Mouse (Mus musculus): ENCODE measurements around the gene Hfe. TPM values are rescaled to one million over a fixed set of nuclear protein-coding genes. Genes with fewer than 3 reads are reported as not detected.
"Not testable (repeated sequence)": the region's sequence is repeated elsewhere in the genome, so short reads cannot be mapped to it uniquely, and the experiment has no call there.

The Hfe gene
- total RNA-seq, 2 experiments from 2014 or later = 7.6 to 17.1 TPM

- ATAC-seq (ENCODE audit: poor library complexity, severe bottlenecking) = no peak
Measured at GRCm38 (mm10) chr13:23687181-23687580, 23.5 kb downstream of the Hfe start.

GRCm38 (mm10) chr13:23685966-23686365 lies 24.7 kb downstream of the Hfe start:
- ATAC-seq (ENCODE audit: poor library complexity, severe bottlenecking) = no peak

GRCm38 (mm10) chr13:23685121-23685861 lies 25.4 kb downstream of the Hfe start:
- ATAC-seq (ENCODE audit: poor library complexity, severe bottlenecking) = no peak

DNA sequence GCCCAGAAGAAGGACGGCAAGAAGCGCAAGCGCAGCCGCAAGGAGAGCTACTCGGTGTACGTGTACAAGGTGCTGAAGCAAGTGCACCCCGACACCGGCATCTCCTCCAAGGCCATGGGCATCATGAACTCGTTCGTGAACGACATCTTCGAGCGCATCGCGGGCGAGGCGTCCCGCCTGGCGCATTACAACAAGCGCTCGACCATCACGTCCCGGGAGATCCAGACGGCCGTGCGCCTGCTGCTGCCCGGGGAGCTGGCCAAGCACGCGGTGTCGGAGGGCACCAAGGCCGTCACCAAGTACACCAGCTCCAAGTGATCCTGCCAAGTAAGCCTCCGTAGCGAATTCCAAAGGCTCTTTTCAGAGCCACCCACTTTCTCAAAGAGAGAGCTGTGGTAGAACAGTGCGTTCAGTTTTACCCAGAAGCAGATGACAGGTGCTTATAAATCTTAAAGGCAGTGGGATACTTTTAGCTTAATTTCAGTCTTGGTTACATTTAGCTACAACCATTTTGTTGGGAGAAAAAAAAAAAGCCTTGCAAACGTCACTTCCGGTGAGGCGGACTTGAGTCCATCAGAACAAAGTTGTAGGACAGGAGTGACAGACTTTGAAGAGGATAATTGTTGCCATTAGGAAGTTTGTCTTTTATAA lies 26.2 kb downstream of the Hfe start:
- ATAC-seq (ENCODE audit: poor library complexity, severe bottlenecking) = peak; percentile 43

GRCm38 (mm10) chr13:23683755-23684281 lies 26.8 kb downstream of the Hfe start, which contains the start of the genes Hist1h2ac and Hist1h2bc:
TSS of gene Hist1h2ac (minus strand) at chr13:23683948.
TSS of gene Hist1h2bc (plus strand) at chr13:23684199.
- peak; percentile 90 for ATAC-seq (ENCODE audit: poor library complexity, severe bottlenecking)

GRCm38 (mm10) chr13:23682947-23683754 lies 27.5 kb downstream of the Hfe start:
- not testable (repeated sequence) for ATAC-seq (ENCODE audit: poor library complexity, severe bottlenecking)

GRCm38 (mm10) chr13:23682623-23682946 lies 28.1 kb downstream of the Hfe start:
- ATAC-seq (ENCODE audit: poor library complexity, severe bottlenecking) = no peak

DNA sequence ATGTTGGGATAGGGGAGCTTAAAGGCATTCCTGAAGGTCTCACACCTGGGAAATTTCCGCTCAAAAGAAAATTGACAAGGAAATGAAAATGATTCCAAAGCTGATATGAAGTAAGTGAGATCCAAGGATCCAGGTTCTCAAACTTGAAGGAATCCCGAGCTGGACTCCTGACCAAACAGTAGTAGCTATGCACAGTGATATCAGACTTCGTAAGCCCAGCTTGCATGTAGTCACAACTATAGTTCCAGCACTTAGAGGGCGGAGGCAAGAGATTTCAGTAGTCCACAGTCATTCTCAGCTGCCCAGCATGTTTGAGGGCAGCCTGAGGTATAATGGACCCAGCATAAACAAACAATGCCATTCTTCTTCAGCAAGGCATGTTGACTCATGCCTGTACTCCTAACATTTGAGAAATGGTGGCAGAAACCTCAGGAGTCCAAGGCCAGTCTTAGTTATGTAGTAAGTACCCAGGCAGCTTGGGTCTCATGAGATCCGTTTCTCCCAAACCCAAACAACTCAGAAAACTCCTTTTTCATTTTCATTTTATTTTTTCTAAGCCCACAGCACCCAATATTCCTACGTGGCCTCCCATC lies 28.6 kb downstream of the Hfe start:
- ATAC-seq (ENCODE audit: poor library complexity, severe bottlenecking) = no peak

DNA sequence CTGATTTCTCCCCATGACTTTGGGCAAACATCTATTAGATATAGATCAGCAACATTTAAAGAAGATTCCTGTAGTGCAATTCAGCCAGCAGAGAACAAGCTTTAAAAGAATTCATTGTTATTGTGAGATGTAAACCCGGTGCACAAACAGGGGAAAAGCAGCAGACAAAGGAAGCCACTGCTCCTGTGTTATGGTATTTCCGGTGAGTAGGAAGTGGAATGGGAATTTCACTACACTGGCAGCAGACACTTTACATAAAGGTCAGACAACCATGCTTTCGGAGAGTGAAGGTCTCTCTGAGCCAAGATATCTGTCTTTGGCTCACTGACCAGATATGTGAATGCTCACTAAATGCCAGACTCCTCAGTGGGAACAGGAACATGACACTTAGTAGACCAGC lies 48.1 kb downstream of the Hfe start:
- ATAC-seq (ENCODE audit: poor library complexity, severe bottlenecking) = no peak

GRCm38 (mm10) chr13:23659636-23660366 lies 50.9 kb downstream of the Hfe start:
- no peak for ATAC-seq (ENCODE audit: poor library complexity, severe bottlenecking)

Other genes with a start within 250 kb of the Hfe start
Only the 30 nearest of the 38 such genes appear.
- gene Hist1h2bh, start 167.5 kb downstream of the Hfe start, total RNA-seq (2015) = 32.3 and 36.5 TPM in 2 replicates
- gene Hist1h2bh, start 167.5 kb downstream of the Hfe start, total RNA-seq (2017) = 143 and 176 TPM in 2 replicates
- gene Hist1h3f, start 166.8 kb downstream of the Hfe start, total RNA-seq (2015) = 43.8 and 48.7 TPM in 2 replicates
- 145 and 146 TPM in 2 replicates for gene Hist1h3f, start 166.8 kb downstream of the Hfe start, total RNA-seq (2017)
- gene Hist1h4f, start 159.2 kb downstream of the Hfe start, total RNA-seq (2015) = 110 and 116 TPM in 2 replicates
- 2,488 and 3,291 TPM in 2 replicates for gene Hist1h4f, start 159.2 kb downstream of the Hfe start, total RNA-seq (2017)
- gene Hist1h1d, start 157.6 kb downstream of the Hfe start, total RNA-seq (2015) = 16.7 and 17.0 TPM in 2 replicates
- gene Hist1h1d, start 157.6 kb downstream of the Hfe start, total RNA-seq (2017) = 182 and 184 TPM in 2 replicates
- 101 and 161 TPM in 2 replicates for gene Hist1h3e, start 148.5 kb downstream of the Hfe start, total RNA-seq (2015)
- 295 and 358 TPM in 2 replicates for gene Hist1h3e, start 148.5 kb downstream of the Hfe start, total RNA-seq (2017)
- gene Hist1h2ae, start 139.6 kb downstream of the Hfe start, total RNA-seq (2015) = 8.8 and 9.0 TPM in 2 replicates
- 272 and 274 TPM in 2 replicates for gene Hist1h2ae, start 139.6 kb downstream of the Hfe start, total RNA-seq (2017)
- gene Hist1h2bg, start 139.5 kb downstream of the Hfe start, total RNA-seq (2015) = 325 and 384 TPM in 2 replicates
- 1,715 and 1,721 TPM in 2 replicates for gene Hist1h2bg, start 139.5 kb downstream of the Hfe start, total RNA-seq (2017)
- 449 and 490 TPM in 2 replicates for gene Hist1h2bf, start 136.7 kb downstream of the Hfe start, total RNA-seq (2015)
- gene Hist1h2bf, start 136.7 kb downstream of the Hfe start, total RNA-seq (2017) = 736 and 744 TPM in 2 replicates
- 3.2 and 3.6 TPM in 2 replicates for gene Hist1h2ad, start 136.5 kb downstream of the Hfe start, total RNA-seq (2015)
- gene Hist1h2ad, start 136.5 kb downstream of the Hfe start, total RNA-seq (2017) = 93.7 and 99.2 TPM in 2 replicates
- gene Hist1h3d, start 135.1 kb downstream of the Hfe start, total RNA-seq (2015) = 150 and 159 TPM in 2 replicates
- gene Hist1h3d, start 135.1 kb downstream of the Hfe start, total RNA-seq (2017) = 86.3 and 96.3 TPM in 2 replicates
- gene Hist1h4d, start 129.3 kb downstream of the Hfe start, total RNA-seq (2015) = 655 and 672 TPM in 2 replicates
- 1,182 and 1,443 TPM in 2 replicates for gene Hist1h4d, start 129.3 kb downstream of the Hfe start, total RNA-seq (2017)
- 15.1 and 16.4 TPM in 2 replicates for gene Hist1h2be, start 89.7 kb downstream of the Hfe start, total RNA-seq (2015)
- gene Hist1h2be, start 89.7 kb downstream of the Hfe start, total RNA-seq (2017) = 110 and 115 TPM in 2 replicates
- gene Hist1h1e, start 88.3 kb downstream of the Hfe start, total RNA-seq (2015) = 408 and 475 TPM in 2 replicates
- 457 and 467 TPM in 2 replicates for gene Hist1h1e, start 88.3 kb downstream of the Hfe start, total RNA-seq (2017)
- gene Hist1h2ac, start 26.9 kb downstream of the Hfe start, total RNA-seq (2015) = 10.3 and 12.0 TPM in 2 replicates
- gene Hist1h2ac, start 26.9 kb downstream of the Hfe start, total RNA-seq (2017) = 67.7 and 81.2 TPM in 2 replicates
- gene Hist1h2bc, start 26.7 kb downstream of the Hfe start, total RNA-seq (2015) = 40.3 and 42.6 TPM in 2 replicates
- 253 and 263 TPM in 2 replicates for gene Hist1h2bc, start 26.7 kb downstream of the Hfe start, total RNA-seq (2017)
- gene Hist1h1t, start 15.0 kb downstream of the Hfe start, total RNA-seq (2015) = 0.94 TPM in 1 of 2 replicates, not detected in the other
- 2.7 and 5.3 TPM in 2 replicates for gene Hist1h1t, start 15.0 kb downstream of the Hfe start, total RNA-seq (2017)
- gene Hist1h4c, start 12.4 kb downstream of the Hfe start, total RNA-seq (2015) = 60.8 and 62.1 TPM in 2 replicates
- gene Hist1h4c, start 12.4 kb downstream of the Hfe start, total RNA-seq (2017) = 282 and 359 TPM in 2 replicates
- gene Hist1h1c, start 28.0 kb upstream of the Hfe start, total RNA-seq (2015) = 179 and 186 TPM in 2 replicates
- gene Hist1h1c, start 28.0 kb upstream of the Hfe start, total RNA-seq (2017) = 1,288 and 1,327 TPM in 2 replicates
- gene Hist1h3c, start 34.7 kb upstream of the Hfe start, total RNA-seq (2015) = 115 and 119 TPM in 2 replicates
- 508 and 593 TPM in 2 replicates for gene Hist1h3c, start 34.7 kb upstream of the Hfe start, total RNA-seq (2017)
- 264 and 296 TPM in 2 replicates for gene Hist1h2bb, start 35.9 kb upstream of the Hfe start, total RNA-seq (2015)
- 5,681 and 7,839 TPM in 2 replicates for gene Hist1h2bb, start 35.9 kb upstream of the Hfe start, total RNA-seq (2017)
- gene Hist1h2ab, start 40.3 kb upstream of the Hfe start, total RNA-seq (2015) = 64.3 and 114 TPM in 2 replicates
- gene Hist1h2ab, start 40.3 kb upstream of the Hfe start, total RNA-seq (2017) = 3,821 and 4,666 TPM in 2 replicates
- gene Hist1h3b, start 41.4 kb upstream of the Hfe start, total RNA-seq (2015) = 495 and 572 TPM in 2 replicates
- gene Hist1h3b, start 41.4 kb upstream of the Hfe start, total RNA-seq (2017) = 546 and 613 TPM in 2 replicates
- gene Hist1h4b, start 46.2 kb upstream of the Hfe start, total RNA-seq (2015) = 64.8 and 95.3 TPM in 2 replicates
- 562 and 732 TPM in 2 replicates for gene Hist1h4b, start 46.2 kb upstream of the Hfe start, total RNA-seq (2017)
- gene Hist1h4a, start 50.4 kb upstream of the Hfe start, total RNA-seq (2015) = 58.1 TPM in 2 replicates
- gene Hist1h4a, start 50.4 kb upstream of the Hfe start, total RNA-seq (2017) = 540 and 548 TPM in 2 replicates
- gene Hist1h3a, start 51.5 kb upstream of the Hfe start, total RNA-seq (2015) = 53.9 and 67.3 TPM in 2 replicates
- gene Hist1h3a, start 51.5 kb upstream of the Hfe start, total RNA-seq (2017) = 527 and 571 TPM in 2 replicates
- 117 and 119 TPM in 2 replicates for gene Hist1h1a, start 52.8 kb upstream of the Hfe start, total RNA-seq (2015)
- 1,654 and 1,862 TPM in 2 replicates for gene Hist1h1a, start 52.8 kb upstream of the Hfe start, total RNA-seq (2017)
- gene Trim38, start 59.1 kb upstream of the Hfe start, total RNA-seq (2015) = not detected in 2 replicates
- gene Trim38, start 59.1 kb upstream of the Hfe start, total RNA-seq (2017) = not detected in 2 replicates
- not detected in 2 replicates for gene Slc17a2, start 96.1 kb upstream of the Hfe start, total RNA-seq (2015)
- not detected in 2 replicates for gene Slc17a2, start 96.1 kb upstream of the Hfe start, total RNA-seq (2017)
- gene Slc17a3, start 128.6 kb upstream of the Hfe start, total RNA-seq (2015) = not detected in 2 replicates
- gene Slc17a3, start 128.6 kb upstream of the Hfe start, total RNA-seq (2017) = not detected in 2 replicates
- gene Slc17a1, start 156.9 kb upstream of the Hfe start, total RNA-seq (2015) = not detected in 2 replicates
- not detected in 2 replicates for gene Slc17a1, start 156.9 kb upstream of the Hfe start, total RNA-seq (2017)